Mouse (Mus musculus) ES-E14 (cell line): ENCODE results near the gene Pitpnc1.

Experiments used
- CHD2 ChIP-seq: IDR thresholded peaks from 2 replicates; pipeline ENCODE4 v1.6.1; 2014; ENCODE audit warnings: mild to moderate bottlenecking, low read depth, low read length, inconsistent platforms
- HCFC1 ChIP-seq: IDR thresholded peaks from 2 replicates; pipeline ENCODE4 v1.6.1; 2012; ENCODE audit warnings: low read length, inconsistent platforms, borderline replicate concordance; ENCODE audit not compliant: insufficient read depth
- MAFK ChIP-seq: IDR thresholded peaks from 2 replicates; pipeline ENCODE4 v1.6.1; 2014; ENCODE audit warnings: mild to moderate bottlenecking, low read depth, low read length, inconsistent platforms; ENCODE audit not compliant: insufficient read depth
- ZNF384 ChIP-seq: IDR thresholded peaks from 2 replicates; pipeline ENCODE4 v1.6.1; 2012; ENCODE audit warnings: low read depth, low read length, inconsistent platforms

DNA sequence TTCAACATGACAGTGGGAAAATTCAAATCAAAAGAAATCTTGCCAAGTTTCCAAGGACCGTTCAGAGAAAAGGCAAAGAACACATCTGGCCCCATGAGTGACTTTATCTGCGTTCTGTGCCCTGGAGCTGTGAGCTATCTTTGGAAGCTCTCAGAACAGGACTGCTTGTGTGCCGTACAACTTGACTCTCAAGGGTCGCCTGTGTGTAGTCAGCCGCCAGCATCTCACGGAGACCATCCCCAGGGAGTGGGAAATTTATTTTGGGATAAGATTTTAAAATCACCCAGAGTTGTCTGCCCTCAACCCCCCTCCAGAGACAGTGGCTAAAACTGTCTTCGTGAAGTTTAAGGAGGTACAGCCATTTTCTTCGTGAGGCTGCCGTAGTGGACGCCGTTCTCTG is 268.7 kb downstream of the Pitpnc1 start:
- TF ChIP-seq HCFC1 (no peak), CHD2 (no peak), MAFK (no peak), ZNF384 (no peak)
